Mouse (Mus musculus): Measurements from ENCODE around the gene Rims1.

Gene Rims1

GRCm38 (mm10) chr1:22422102-22422501 is 383.7 kb downstream of the Rims1 start:
- ATAC-seq (ENCODE audit: insufficient number of reproducible peaks, low FRiP score, low TSS enrichment), result no peak

- no peak for ATAC-seq (ENCODE audit: insufficient number of reproducible peaks, low FRiP score, low TSS enrichment)
These were observed 395.6 kb downstream of the Rims1 start for GRCm38 (mm10) chr1:22410173-22410572.

GRCm38 (mm10) chr1:22386361-22386760 is 419.4 kb downstream of the Rims1 start:
- no peak for ATAC-seq (ENCODE audit: insufficient number of reproducible peaks, low FRiP score, low TSS enrichment)

- 0 out of 2 replicates have a peak, but pooled peaks have one; percentile 40 for ATAC-seq (ENCODE audit: insufficient number of reproducible peaks, low FRiP score, low TSS enrichment)
These were observed 428.1 kb downstream of the Rims1 start for GRCm38 (mm10) chr1:22377652-22378051.

- no peak for ATAC-seq (ENCODE audit: insufficient number of reproducible peaks, low FRiP score, low TSS enrichment)
These were observed 428.7 kb downstream of the Rims1 start for GRCm38 (mm10) chr1:22377062-22377461.

GRCm38 (mm10) chr1:22356209-22356608 is 449.6 kb downstream of the Rims1 start:
- no peak for ATAC-seq (ENCODE audit: insufficient number of reproducible peaks, low FRiP score, low TSS enrichment)

- ATAC-seq (ENCODE audit: insufficient number of reproducible peaks, low FRiP score, low TSS enrichment), result no peak
These were observed 452.1 kb downstream of the Rims1 start for GRCm38 (mm10) chr1:22353687-22354086.

GRCm38 (mm10) chr1:22338914-22339313 is 466.9 kb downstream of the Rims1 start:
- no peak for ATAC-seq (ENCODE audit: insufficient number of reproducible peaks, low FRiP score, low TSS enrichment)

- ATAC-seq (ENCODE audit: insufficient number of reproducible peaks, low FRiP score, low TSS enrichment), result no peak
These were observed 484.7 kb downstream of the Rims1 start for GRCm38 (mm10) chr1:22320941-22321676.

- peak; percentile 58; the same call in 1 of the 2 replicates for ATAC-seq (ENCODE audit: insufficient number of reproducible peaks, low FRiP score, low TSS enrichment)
These were observed 490.3 kb downstream of the Rims1 start for GRCm38 (mm10) chr1:22315537-22315936.

GRCm38 (mm10) chr1:22311471-22311870 is 494.3 kb downstream of the Rims1 start:
- no peak for ATAC-seq (ENCODE audit: insufficient number of reproducible peaks, low FRiP score, low TSS enrichment)

- no peak for ATAC-seq (ENCODE audit: insufficient number of reproducible peaks, low FRiP score, low TSS enrichment)
These were observed 499.3 kb downstream of the Rims1 start for GRCm38 (mm10) chr1:22306519-22306918.

GRCm38 (mm10) chr1:22305932-22306331 is 499.9 kb downstream of the Rims1 start:
- no peak for ATAC-seq (ENCODE audit: insufficient number of reproducible peaks, low FRiP score, low TSS enrichment)

- no peak for ATAC-seq (ENCODE audit: insufficient number of reproducible peaks, low FRiP score, low TSS enrichment)
These were observed 511.8 kb downstream of the Rims1 start for GRCm38 (mm10) chr1:22293953-22294352.

- no peak for ATAC-seq (ENCODE audit: insufficient number of reproducible peaks, low FRiP score, low TSS enrichment)
These were observed 512.5 kb downstream of the Rims1 start for GRCm38 (mm10) chr1:22293310-22293709.

GRCm38 (mm10) chr1:22286807-22287206 is 519.0 kb downstream of the Rims1 start:
- ATAC-seq (ENCODE audit: insufficient number of reproducible peaks, low FRiP score, low TSS enrichment), result no peak

- no peak for ATAC-seq (ENCODE audit: insufficient number of reproducible peaks, low FRiP score, low TSS enrichment)
These were observed 525.8 kb downstream of the Rims1 start for GRCm38 (mm10) chr1:22279954-22280353.

- ATAC-seq (ENCODE audit: insufficient number of reproducible peaks, low FRiP score, low TSS enrichment), result no peak
These were observed 531.7 kb downstream of the Rims1 start for GRCm38 (mm10) chr1:22274081-22274480.

- no peak for ATAC-seq (ENCODE audit: insufficient number of reproducible peaks, low FRiP score, low TSS enrichment)
These were observed 535.7 kb downstream of the Rims1 start for GRCm38 (mm10) chr1:22270131-22270530.

- peak; percentile 80 for ATAC-seq (ENCODE audit: insufficient number of reproducible peaks, low FRiP score, low TSS enrichment)
These were observed 537.0 kb downstream of the Rims1 start for GRCm38 (mm10) chr1:22268581-22269359.

GRCm38 (mm10) chr1:22266491-22266890 is 539.3 kb downstream of the Rims1 start:
- no peak for ATAC-seq (ENCODE audit: insufficient number of reproducible peaks, low FRiP score, low TSS enrichment)

GRCm38 (mm10) chr1:22265528-22265927 is 540.3 kb downstream of the Rims1 start:
- ATAC-seq (ENCODE audit: insufficient number of reproducible peaks, low FRiP score, low TSS enrichment), result no peak
